Mouse (Mus musculus) inflammation-experienced regulatory T-cells, adult 16 weeks (primary cell): ENCODE results near the gene Cep295. TPM values are rescaled to one million over a fixed set of nuclear protein-coding genes. Genes with fewer than 3 reads are reported as not detected.

ENCODE experiments used
- polyA plus RNA-seq: library from polyadenylated mRNA; unstranded; fragments of 100-300 nt; shearing (Covaris generic); gene quantifications from one replicate; pipeline ENCODE4 v1.2.1, GENCODE M21; 2017

The Cep295 gene
- 32.7 TPM for polyA plus RNA-seq

DNA sequence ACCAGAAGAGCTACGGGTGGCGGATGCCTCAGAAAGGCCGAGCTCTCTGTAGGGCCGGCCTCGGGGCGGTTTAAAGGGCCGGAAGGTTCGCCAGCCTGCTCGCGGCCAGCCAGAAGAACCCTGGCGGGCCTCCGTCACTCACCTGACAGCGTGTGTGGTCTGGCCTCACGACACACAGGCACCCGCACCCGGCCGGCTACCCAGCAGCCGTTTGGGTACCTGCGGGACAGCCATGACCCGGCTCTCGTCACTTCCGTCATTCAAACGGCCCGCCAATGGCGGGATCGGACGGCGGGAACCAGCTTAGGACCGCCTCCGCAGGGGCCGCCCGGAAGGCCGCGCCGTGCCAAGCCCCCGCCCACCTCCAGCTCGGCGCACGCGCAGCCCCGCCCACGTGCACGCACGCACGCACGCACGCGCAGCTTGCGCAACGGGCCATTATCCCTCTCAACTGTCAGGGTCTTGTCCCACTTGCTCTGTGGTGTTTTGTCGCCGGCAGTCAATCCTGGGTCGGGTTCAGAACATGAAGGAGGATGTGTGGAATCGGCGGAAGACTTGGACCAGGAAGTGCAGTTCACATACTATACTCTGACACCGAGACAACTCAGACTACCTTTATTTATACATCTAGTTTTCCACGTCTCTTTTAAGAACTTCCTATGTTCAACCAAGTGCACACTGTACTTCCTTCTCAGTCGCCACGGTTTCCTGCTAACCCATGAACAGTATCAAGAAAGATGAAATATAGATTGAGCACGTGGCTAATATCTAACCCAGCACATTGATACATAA lies at the start of gene Cep295:
Gene Cep295, minus strand, starts transcription at position 305 of the 792 bp plus-strand sequence.

DNA sequence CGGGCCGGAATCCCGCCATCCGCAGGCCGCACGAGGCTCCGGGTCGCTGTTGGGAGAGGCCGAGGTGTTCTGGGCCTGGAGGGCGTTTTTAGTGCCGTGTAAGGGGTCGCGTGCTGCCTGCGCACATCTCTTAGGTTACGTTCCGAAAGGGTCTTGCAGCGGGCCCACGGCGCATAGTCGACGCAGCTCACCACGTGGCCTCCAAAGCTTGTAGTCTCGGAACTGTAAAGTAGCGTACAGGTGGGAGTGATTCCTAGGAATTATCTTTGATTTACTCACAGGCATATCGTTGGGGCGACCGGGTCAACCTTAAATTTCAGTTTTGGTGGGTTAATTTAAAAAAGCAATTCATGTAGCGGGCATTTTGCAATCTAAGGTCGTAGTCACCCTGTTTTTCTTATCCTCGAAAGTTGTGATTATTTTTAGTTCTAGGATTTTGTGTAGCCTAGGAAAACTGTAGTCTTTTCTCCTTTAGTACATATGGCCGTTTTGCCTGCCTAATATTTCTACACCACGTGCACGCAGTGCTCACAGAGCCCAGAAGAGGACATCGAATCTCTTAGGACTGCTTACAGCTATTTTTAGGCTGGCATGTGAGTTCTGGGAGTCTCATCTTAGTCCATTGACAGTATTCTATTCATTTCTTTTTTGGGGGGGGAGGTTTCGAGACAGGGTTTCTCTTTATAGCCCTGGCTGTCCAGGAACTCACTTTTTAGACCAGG lies 51.0 kb downstream of the Cep295 start, which contains the start of gene 4931406C07Rik:
Gene 4931406C07Rik, minus strand, starts transcription at position 51 of the 722 bp plus-strand sequence.

GRCm38 (mm10) chr9:15305503-15306397 lies 51.8 kb downstream of the Cep295 start, which contains the start of gene Taf1d:
Taf1d (plus strand) TSS chr9:15306214.

DNA sequence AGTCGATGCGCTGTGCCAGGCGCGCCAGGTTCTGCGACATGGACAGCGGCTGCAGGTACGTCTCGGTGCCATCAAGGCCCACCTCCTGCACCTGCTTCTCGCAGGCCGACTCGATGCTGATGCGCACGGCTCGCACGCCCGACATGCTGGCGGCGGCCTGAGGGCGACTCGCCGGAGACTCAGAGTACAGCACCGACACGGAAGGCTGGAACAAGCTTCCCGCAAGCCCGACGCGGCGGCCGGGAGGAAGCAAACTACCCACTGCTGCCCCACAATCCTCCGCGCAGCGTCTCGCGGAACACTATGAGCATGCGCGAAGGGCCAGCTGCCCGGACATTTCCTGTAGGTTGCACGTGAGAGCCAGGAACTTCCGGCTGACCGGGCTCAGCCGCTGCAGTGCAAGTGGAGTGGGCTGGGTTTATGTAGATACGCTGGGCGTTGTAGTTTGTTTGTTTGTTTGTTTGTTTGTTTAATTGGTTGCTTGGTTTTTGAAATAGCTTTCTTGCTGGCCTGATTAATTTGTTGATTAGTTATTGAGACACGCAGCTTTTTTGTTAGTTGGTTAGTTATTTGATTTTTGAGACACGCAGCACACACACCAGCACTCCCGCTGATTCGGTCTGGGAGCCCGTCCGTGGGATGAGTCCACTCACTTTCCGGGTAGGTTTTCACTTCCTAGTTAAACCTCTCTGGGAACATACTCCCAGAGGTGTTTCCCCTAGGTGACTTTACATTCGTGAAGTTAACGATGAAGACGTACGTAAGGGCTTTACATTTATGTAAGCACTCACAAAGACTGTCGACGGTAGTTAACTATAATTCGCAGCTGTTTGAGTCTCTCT lies 77.7 kb downstream of the Cep295 start, which contains the start of gene Med17:
Gene Med17, minus strand, starts transcription at position 283 of the 842 bp plus-strand sequence.

Other genes starting within 250 kb of the Cep295 start
- not detected for gene Hephl1, start 245.7 kb downstream of the Cep295 start, polyA plus RNA-seq
- 0.24 TPM for gene Vstm5, start 118.7 kb downstream of the Cep295 start, polyA plus RNA-seq
- gene Med17, start 77.9 kb downstream of the Cep295 start, polyA plus RNA-seq = 72.3 TPM
- 70.4 TPM for gene Taf1d, start 51.6 kb downstream of the Cep295 start, polyA plus RNA-seq
- 3.5 TPM for gene 4931406C07Rik, start 51.3 kb downstream of the Cep295 start, polyA plus RNA-seq
- gene Smco4, start 135.6 kb upstream of the Cep295 start, polyA plus RNA-seq = 24.4 TPM